Mouse (Mus musculus) olfactory bulb, adult 2 months (tissue): ENCODE results near the gene Ttll5. TPM values are rescaled to one million over a fixed set of nuclear protein-coding genes. Genes with fewer than 3 reads are reported as not detected.

ENCODE experiments used
- H3K27ac ChIP-seq: fragments of 200-500 bp; 2 replicates; pipeline ENCODE4 v1.5.1; 2012; ENCODE audit warnings: low read depth, low read length; ENCODE audit not compliant: insufficient read depth
- H3K4me1 ChIP-seq: fragments of 200-500 bp; 2 replicates; pipeline ENCODE4 v1.6.1; 2012; ENCODE audit warnings: low read length; ENCODE audit not compliant: control insufficient read depth, insufficient read depth
- H3K4me3 ChIP-seq: fragments of 200-500 bp; 2 replicates; pipeline ENCODE4 v1.5.1; 2012; ENCODE audit warnings: mild to moderate bottlenecking, low read depth, low read length, moderate library complexity; ENCODE audit not compliant: insufficient read depth
- CTCF ChIP-seq: fragments of 200-500 bp; IDR thresholded peaks from 2 replicates; pipeline ENCODE4 v1.5.1; 2012; ENCODE audit warnings: low read depth, mild to moderate bottlenecking, low read length, moderate library complexity; ENCODE audit not compliant: insufficient read depth
- POLR2A ChIP-seq: fragments of 200-500 bp; IDR thresholded peaks from 2 replicates; pipeline ENCODE4 v1.6.1; 2012; ENCODE audit warnings: mild to moderate bottlenecking, low read depth, low read length, moderate library complexity; ENCODE audit not compliant: insufficient read depth
- WGBS: fragments of 180-500 bp; shearing (Covaris S2); methylation state at CpG from one replicate; pipeline ENCODE4 v1.1.7; 2018; 5-methylcytosine and 5-hydroxymethylcytosine counted together
- polyA plus RNA-seq: library from polyadenylated mRNA; stranded (reverse); fragments of >200 nt; gene quantifications from 2 replicates; pipeline ENCODE4 v1.2.4, GENCODE M21; 2012; ENCODE audit warnings: low replicate concordance; ENCODE audit not compliant: missing spikeins, insufficient read depth, insufficient read length

Ttll5 gene
- polyA plus RNA-seq, 1 experiment: not detected

GRCm38 (mm10) chr12:86021583-86021982 is 197.1 kb downstream of the Ttll5 start:
- Histone ChIP-seq H3K4me1 (peaks cover 10% of the 10 kb centered on the region), H3K27ac (no peak overlapping the region), H3K4me3 (no peak overlapping the region)
- WGBS: 80% methylated on average over 6 of the region's 6 CpGs
- TF ChIP-seq POLR2A (no peak), CTCF (no peak)

- H3K4me1 ChIP-seq: peaks cover 10% of the 10 kb centered on the region
- no peak overlapping the region for H3K27ac ChIP-seq
- H3K4me3 ChIP-seq: no peak overlapping the region
- 61% methylated on average over 9 of the region's 9 CpGs for WGBS
- no peak for TF ChIP-seq CTCF
- TF ChIP-seq POLR2A: no peak
These were observed 198.0 kb downstream of the Ttll5 start for GRCm38 (mm10) chr12:86022282-86022984.

- H3K4me3 ChIP-seq: no peak overlapping the region
- TF ChIP-seq CTCF (no peak), POLR2A (no peak)
- H3K4me1 ChIP-seq: peaks cover 10% of the 10 kb centered on the region
- H3K27ac ChIP-seq: no peak overlapping the region
- 94% methylated on average over 4 of the region's 4 CpGs for WGBS
These were observed 198.8 kb downstream of the Ttll5 start for GRCm38 (mm10) chr12:86023081-86023871.

- peaks cover 10% of the 10 kb centered on the region for H3K4me1 ChIP-seq
- no peak for TF ChIP-seq POLR2A
- no peak for TF ChIP-seq CTCF
- no peak overlapping the region for H3K4me3 ChIP-seq
- H3K27ac ChIP-seq: no peak overlapping the region
- 62% methylated on average over 4 of the region's 4 CpGs for WGBS
These were observed 200.0 kb downstream of the Ttll5 start for GRCm38 (mm10) chr12:86024426-86024825.

- Histone ChIP-seq H3K4me1 (peaks cover 10% of the 10 kb centered on the region), H3K4me3 (no peak overlapping the region), H3K27ac (no peak overlapping the region)
- WGBS: 92% methylated on average over 6 of the region's 6 CpGs
- TF ChIP-seq CTCF (no peak), POLR2A (no peak)
These were observed 201.0 kb downstream of the Ttll5 start for GRCm38 (mm10) chr12:86025480-86025879.

GRCm38 (mm10) chr12:86027000-86027399 is 202.5 kb downstream of the Ttll5 start:
- TF ChIP-seq POLR2A (no peak), CTCF (no peak)
- WGBS: 74% methylated on average over 5 of the region's 5 CpGs
- Histone ChIP-seq H3K4me3 (no peak overlapping the region), H3K4me1 (peaks cover 6% of the 10 kb centered on the region), H3K27ac (no peak overlapping the region)

- no peaks in the 10 kb centered on the region for H3K4me1 ChIP-seq
- TF ChIP-seq POLR2A (no peak), CTCF (no peak)
- H3K4me3 ChIP-seq: no peak overlapping the region
- WGBS: 78% methylated on average over 1 of the region's 1 CpGs
- no peak overlapping the region for H3K27ac ChIP-seq
These were observed 203.3 kb downstream of the Ttll5 start for GRCm38 (mm10) chr12:86027747-86028146.

- WGBS: 93% methylated on average over 5 of the region's 5 CpGs
- Histone ChIP-seq H3K4me3 (no peak overlapping the region), H3K27ac (no peak overlapping the region), H3K4me1 (no peaks in the 10 kb centered on the region)
- no peak for TF ChIP-seq POLR2A
- TF ChIP-seq CTCF: no peak
These were observed 206.5 kb downstream of the Ttll5 start for GRCm38 (mm10) chr12:86030932-86031331.

GRCm38 (mm10) chr12:86035586-86035985 is 211.1 kb downstream of the Ttll5 start:
- Histone ChIP-seq H3K4me1 (peaks cover 11% of the 10 kb centered on the region), H3K27ac (no peak overlapping the region), H3K4me3 (no peak overlapping the region)
- TF ChIP-seq POLR2A (no peak), CTCF (no peak)
